Mouse (Mus musculus) CH12.LX (cell line): ENCODE measurements at regions not wholly inside any gene's neighbourhood (a gene's known extent, or its start where the extent isn't known, plus 50 kb on each side); places are given as distances from the start of the nearest gene placed in this dataset.

Source experiments
- DNase-seq: peaks from one replicate; pipeline ENCODE4 v3.0.0-alpha.2; 2013; ENCODE audit errors: extremely low read depth
- H3K27ac ChIP-seq: 2 replicates; pipeline ENCODE4 v1.5.1; 2012; ENCODE audit warnings: low read depth, mild to moderate bottlenecking, control low read depth, moderate library complexity; ENCODE audit not compliant: insufficient read depth
- H3K27me3 ChIP-seq: replicated peaks from 2 replicates; pipeline ENCODE3; 2012; ENCODE audit warnings: inconsistent platforms
- H3K36me3 ChIP-seq, 2 experiments: replicated peaks in 1 of 2; 2 replicates each; pipeline versions ENCODE3 to v1.6.1; 2012; ENCODE audit warnings: inconsistent platforms in 1 of 2, low read length in 1 of 2, mild to moderate bottlenecking in 1 of 2, mixed read lengths in 1 of 2, moderate library complexity in 1 of 2; ENCODE audit not compliant: control insufficient read depth in 1 of 2, insufficient read depth in 1 of 2
- H3K4me1 ChIP-seq, 2 experiments: 2 replicates each; pipeline ENCODE4 v1.6.1; 2012; ENCODE audit warnings: inconsistent platforms in 1 of 2, moderate library complexity in 1 of 2; ENCODE audit not compliant: insufficient read depth in 2 of 2, control insufficient read depth in 1 of 2
- H3K4me2 ChIP-seq: 2 replicates; pipeline ENCODE4 v1.6.1; 2012; ENCODE audit warnings: low read depth, mild to moderate bottlenecking, control low read depth; ENCODE audit not compliant: poor library complexity, insufficient read depth, severe bottlenecking
- H3K4me3 ChIP-seq, 3 experiments: fragments of 150-350 bp in 1 of 3; sonication (generic) in 1 of 3; replicated peaks in 1 of 3; 2 replicates each; pipeline versions ENCODE3 to v1.5.1; 2011 to 2012; ENCODE audit warnings: low read depth in 2 of 3, low read length in 2 of 3, mild to moderate bottlenecking in 2 of 3, moderate library complexity in 2 of 3, control low read depth in 1 of 3, improper control_type of control experiment in 1 of 3, inconsistent platforms in 1 of 3, mixed read lengths in 1 of 3; ENCODE audit not compliant: poor library complexity in 1 of 3
- H3K79me2 ChIP-seq: replicated peaks from 2 replicates; pipeline ENCODE4 v1.6.1; 2012; ENCODE audit warnings: mild to moderate bottlenecking, moderate library complexity; ENCODE audit not compliant: control insufficient read depth, poor library complexity, insufficient read depth, severe bottlenecking; ENCODE audit errors: extremely low read depth
- H3K9ac ChIP-seq: 2 replicates; pipeline ENCODE4 v1.6.1; 2012; ENCODE audit warnings: low read depth, mild to moderate bottlenecking, control low read depth, moderate library complexity; ENCODE audit not compliant: insufficient read depth
- H3K9me3 ChIP-seq: replicated peaks from 2 replicates; pipeline ENCODE3; 2012; ENCODE audit warnings: low read length, inconsistent platforms, mixed read lengths
- BHLHE40 ChIP-seq: IDR thresholded peaks from 2 replicates; pipeline ENCODE4 v1.6.1; 2011; ENCODE audit warnings: mild to moderate bottlenecking, low read depth, low read length, improper control_type of control experiment
- CHD1 ChIP-seq: IDR thresholded peaks from 2 replicates; pipeline ENCODE4 v1.6.1; 2012; ENCODE audit warnings: low read depth, low read length, improper control_type of control experiment, inconsistent platforms
- CHD2 ChIP-seq: IDR thresholded peaks from 2 replicates; pipeline ENCODE4 v1.6.1; 2011; ENCODE audit warnings: low read length, improper control_type of control experiment
- CTCF ChIP-seq, 2 experiments: IDR thresholded peaks in 1 of 2; conservative IDR thresholded peaks in 1 of 2; 2 replicates each; pipeline ENCODE4 v1.5.1; 2011 to 2012; ENCODE audit warnings: low read depth in 2 of 2, low read length in 2 of 2, improper control_type of control experiment in 1 of 2, inconsistent platforms in 1 of 2, mild to moderate bottlenecking in 1 of 2, moderate library complexity in 1 of 2
- EP300 ChIP-seq: IDR thresholded peaks from 2 replicates; pipeline ENCODE4 v1.6.1; 2011; ENCODE audit warnings: low read length, improper control_type of control experiment
- HCFC1 ChIP-seq: IDR thresholded peaks from 2 replicates; pipeline ENCODE4 v1.6.1; 2012; ENCODE audit warnings: low read depth, mild to moderate bottlenecking, inconsistent platforms, low read length, improper control_type of control experiment
- IRF4 ChIP-seq: IDR thresholded peaks from 2 replicates; pipeline ENCODE4 v1.6.1; 2014; ENCODE audit warnings: low read depth, mild to moderate bottlenecking, inconsistent platforms, low read length, improper control_type of control experiment
- JUND ChIP-seq: conservative IDR thresholded peaks from 2 replicates; pipeline ENCODE4 v1.6.1; 2011; ENCODE audit warnings: low read depth, low read length, improper control_type of control experiment
- KAT2A ChIP-seq: IDR thresholded peaks from 2 replicates; pipeline ENCODE4 v1.6.1; 2012; ENCODE audit warnings: low read length, improper control_type of control experiment, inconsistent platforms; ENCODE audit not compliant: insufficient replicate concordance
- MAZ ChIP-seq: IDR thresholded peaks from 2 replicates; pipeline ENCODE4 v1.6.1; 2012; ENCODE audit warnings: low read depth, mild to moderate bottlenecking, inconsistent platforms, low read length, improper control_type of control experiment, moderate library complexity
- MEF2A ChIP-seq: IDR thresholded peaks from 2 replicates; pipeline ENCODE4 v1.6.1; 2014; ENCODE audit warnings: low read depth, mild to moderate bottlenecking, inconsistent platforms, low read length, improper control_type of control experiment, borderline replicate concordance
- MXI1 ChIP-seq: IDR thresholded peaks from 2 replicates; pipeline ENCODE4 v1.6.1; 2011; ENCODE audit warnings: mild to moderate bottlenecking, low read depth, low read length, improper control_type of control experiment
- MYC ChIP-seq: IDR thresholded peaks from 2 replicates; pipeline ENCODE4 v1.6.1; 2011; ENCODE audit warnings: low read depth, mild to moderate bottlenecking, improper control_type of control experiment, low read length
- NELFE ChIP-seq: IDR thresholded peaks from 2 replicates; pipeline ENCODE4 v1.6.1; 2011; ENCODE audit warnings: low read depth, low read length, improper control_type of control experiment
- NRF1 ChIP-seq: IDR thresholded peaks from 2 replicates; pipeline ENCODE4 v1.6.1; 2014; ENCODE audit warnings: low read depth, mild to moderate bottlenecking, inconsistent platforms, low read length, improper control_type of control experiment, moderate library complexity
- RCOR1 ChIP-seq: conservative IDR thresholded peaks from 2 replicates; pipeline ENCODE4 v1.6.1; 2012; ENCODE audit warnings: low read depth, mild to moderate bottlenecking, inconsistent platforms, low read length, improper control_type of control experiment
- SIN3A ChIP-seq: IDR thresholded peaks from 2 replicates; pipeline ENCODE4 v1.6.1; 2012; ENCODE audit warnings: low read length, improper control_type of control experiment, inconsistent platforms
- SMC3 ChIP-seq: IDR thresholded peaks from 2 replicates; pipeline ENCODE4 v1.6.1; 2011; ENCODE audit warnings: low read depth, low read length, improper control_type of control experiment
- TCF12 ChIP-seq: IDR thresholded peaks from 2 replicates; pipeline ENCODE4 v1.6.1; 2014; ENCODE audit warnings: low read depth, mild to moderate bottlenecking, inconsistent platforms, low read length, improper control_type of control experiment
- UBTF ChIP-seq: IDR thresholded peaks from 2 replicates; pipeline ENCODE4 v1.6.1; 2012; ENCODE audit warnings: low read depth, mild to moderate bottlenecking, inconsistent platforms, low read length, improper control_type of control experiment, moderate library complexity
- ZMIZ1 ChIP-seq: IDR thresholded peaks from 2 replicates; pipeline ENCODE4 v1.6.1; 2012; ENCODE audit warnings: low read depth, mild to moderate bottlenecking, inconsistent platforms, low read length, improper control_type of control experiment
- dilution Hi-C: fragments of 300-500 bp; cut with MboI; formaldehyde crosslinking; loops from 2 replicates; pipeline ENCODE4 v1.14.3; 2020; ENCODE audit warnings: low sequenced_read_pairs; ENCODE audit not compliant: extremely low pct_unique_long_range_greater_than_20kb, extremely low pct_ligation_motif_present
- in situ Hi-C: fragments of 300-500 bp; cut with MboI; formaldehyde crosslinking; loops from 3 replicates; pipeline ENCODE4 v1.14.3; 2019; ENCODE audit warnings: low sequenced_read_pairs, low pct_ligation_motif_present, low pct_unique_long_range_greater_than_20kb, mixed read lengths

- no peak for TF ChIP-seq EP300
- no peak for TF ChIP-seq JUND
- TF ChIP-seq NRF1: no peak
- no peak for TF ChIP-seq SMC3
- TF ChIP-seq BHLHE40: no peak
- no peak for TF ChIP-seq MXI1
- no peak for TF ChIP-seq MEF2A
- TF ChIP-seq IRF4: no peak
- no peak for TF ChIP-seq TCF12
- TF ChIP-seq CTCF (conservative IDR thresholded peaks at IDR 0.05 in 1 of 2, IDR thresholded peaks at IDR 0.05 in 1 of 2; ENCODE audit: low read depth in 2 of 2, low read length in 2 of 2): no peak
- TF ChIP-seq ZMIZ1: no peak
- TF ChIP-seq RCOR1: no peak
- no peak for TF ChIP-seq UBTF
- no peak for TF ChIP-seq KAT2A
- no peaks in the 10 kb centered on the region for H3K36me3 ChIP-seq
- no peaks in the 10 kb centered on the region for H3K79me2 ChIP-seq
- H3K4me2 ChIP-seq: no peak overlapping the region
- no peak overlapping the region for H3K27ac ChIP-seq
- DNase-seq: no peak
- in situ Hi-C loops (no loop called here), dilution Hi-C loops (no loop called here)
- H3K27me3 ChIP-seq: peaks cover 79% of the 10 kb centered on the region
- H3K9me3 ChIP-seq: peaks cover 8% of the 10 kb centered on the region
- H3K4me1 ChIP-seq: peaks cover 0 to 6% of the 10 kb centered on the region in 2 experiments; a peak in 2 of 4 replicates
- no peak overlapping the region for H3K9ac ChIP-seq
- H3K4me3 ChIP-seq: no peak overlapping the region
Measured at GRCm38 (mm10) chr17:26350216-26350615, 64.4 kb upstream of the Neurl1b start.

GRCm38 (mm10) chr17:26351991-26352390 is 62.6 kb upstream of the Neurl1b start:
- dilution Hi-C loops (no loop called here), in situ Hi-C loops (no loop called here)
- Histone ChIP-seq H3K4me2 (no peak overlapping the region), H3K79me2 (no peaks in the 10 kb centered on the region), H3K36me3 (no peaks in the 10 kb centered on the region), H3K4me3 (no peak overlapping the region), H3K9me3 (peaks cover 8% of the 10 kb centered on the region), H3K9ac (no peak overlapping the region), H3K27me3 (peaks cover 86% of the 10 kb centered on the region), H3K4me1 (peaks cover 0 to 6% of the 10 kb centered on the region in 2 experiments; a peak in 2 of 4 replicates), H3K27ac (no peak overlapping the region)
- DNase-seq: no peak
- no peak for TF ChIP-seq CHD1
- no peak for TF ChIP-seq BHLHE40
- TF ChIP-seq NELFE: no peak
- TF ChIP-seq HCFC1: no peak
- TF ChIP-seq NRF1: no peak
- TF ChIP-seq MAZ: no peak
- no peak for TF ChIP-seq SIN3A
- no peak for TF ChIP-seq CTCF (conservative IDR thresholded peaks at IDR 0.05 in 1 of 2, IDR thresholded peaks at IDR 0.05 in 1 of 2; ENCODE audit: low read depth in 2 of 2, low read length in 2 of 2)
- TF ChIP-seq CHD2: no peak
- TF ChIP-seq MYC: no peak
- TF ChIP-seq SMC3: no peak
